Mouse (Mus musculus) thymus, postnatal 10 days (tissue): Measurements from ENCODE around the gene St14.
"Not testable (repeated sequence)": the region's sequence is repeated elsewhere in the genome, so short reads cannot be mapped to it uniquely, and the experiment has no call there.

Source experiments
- DNase-seq, 2 experiments: peaks; one replicate each; pipeline ENCODE4 v3.0.0; 2021; ENCODE audit warnings: low spot score in 2 of 2

The St14 gene

DNA sequence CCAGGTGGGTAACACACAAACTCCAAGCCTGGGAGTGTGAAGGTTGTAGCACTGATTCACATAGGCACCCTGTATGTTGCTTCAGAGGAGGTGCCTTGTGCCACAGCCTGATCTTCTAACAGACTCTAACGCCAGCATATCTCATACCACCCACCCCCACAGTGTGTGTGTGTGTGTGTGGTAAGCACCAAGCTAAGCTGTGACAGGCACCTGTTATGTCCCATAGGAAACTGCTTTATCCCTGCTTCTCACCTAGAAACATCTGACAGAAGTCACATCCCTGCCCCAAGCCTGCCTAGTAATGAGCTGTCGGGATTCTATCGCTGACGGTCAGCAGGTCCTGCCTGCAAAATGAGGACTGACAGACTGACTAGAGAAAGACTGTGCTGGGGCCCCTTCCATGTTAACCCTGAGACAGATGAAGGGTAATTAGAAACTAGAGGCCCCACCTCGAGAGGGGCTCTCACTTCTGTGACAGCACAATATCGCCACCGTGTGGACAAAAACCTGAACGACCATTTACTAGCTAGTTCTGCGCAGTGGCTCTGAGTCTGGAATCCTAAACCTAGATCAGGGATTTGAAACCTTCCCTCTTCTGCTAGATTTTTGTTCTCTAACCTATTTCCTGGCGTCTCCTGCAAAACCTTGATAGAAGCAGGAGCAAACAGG, 45.4 kb downstream of the St14 start:
- DNase-seq: peak; percentile 38 to 71

DNA sequence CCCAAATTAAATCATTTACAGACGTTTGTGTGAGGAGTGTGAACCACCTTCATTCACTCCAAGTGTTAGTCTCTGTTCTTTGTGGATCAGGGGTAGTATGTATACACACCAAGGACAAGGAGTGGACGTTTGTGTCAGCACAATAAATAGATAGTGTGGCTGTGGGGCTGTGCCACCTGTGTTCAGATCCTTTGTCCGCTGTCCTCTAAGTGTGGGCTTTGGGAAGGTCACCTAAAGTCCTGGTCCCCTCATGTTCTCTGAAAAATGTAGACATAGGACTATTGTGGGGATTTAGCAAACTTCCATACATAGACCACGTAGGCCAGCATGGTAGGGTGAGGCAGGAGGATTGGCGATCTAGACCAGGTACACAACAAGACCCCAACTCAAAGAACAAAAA, 46.1 kb downstream of the St14 start:
- DNase-seq: no peak

GRCm38 (mm10) chr9:31082771-31083170, 48.9 kb downstream of the St14 start:
- DNase-seq: no peak

DNA sequence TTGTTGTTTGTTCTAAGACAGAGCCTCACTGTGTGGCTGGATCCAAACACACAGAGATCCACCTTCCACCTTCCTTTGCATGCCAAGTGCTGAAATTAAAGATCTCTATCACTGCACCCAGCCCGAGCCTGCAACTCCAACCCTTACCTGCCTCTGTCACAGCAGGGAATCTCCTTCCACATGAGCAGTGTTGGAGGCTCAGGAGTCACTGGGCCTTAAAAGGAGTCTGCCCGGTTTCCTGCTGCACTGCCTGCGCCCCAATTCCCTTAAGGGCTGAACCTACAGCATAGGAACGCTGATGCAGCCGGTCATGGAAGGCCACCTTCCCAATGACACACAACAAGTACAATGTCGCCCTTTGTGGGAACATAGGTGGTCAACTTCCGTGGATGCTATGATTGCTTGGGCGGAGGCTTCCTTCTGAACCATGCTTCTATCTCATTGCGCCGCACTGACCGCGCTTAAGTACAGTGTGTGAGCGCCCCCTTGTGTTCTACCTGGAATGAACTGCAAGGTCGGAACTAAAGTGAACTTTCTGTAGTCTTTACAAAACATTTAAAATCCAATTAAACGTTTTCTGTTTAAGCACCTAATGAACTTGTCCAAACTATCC, 49.5 kb downstream of the St14 start:
- DNase-seq: peak; percentile 36 to 79

DNA sequence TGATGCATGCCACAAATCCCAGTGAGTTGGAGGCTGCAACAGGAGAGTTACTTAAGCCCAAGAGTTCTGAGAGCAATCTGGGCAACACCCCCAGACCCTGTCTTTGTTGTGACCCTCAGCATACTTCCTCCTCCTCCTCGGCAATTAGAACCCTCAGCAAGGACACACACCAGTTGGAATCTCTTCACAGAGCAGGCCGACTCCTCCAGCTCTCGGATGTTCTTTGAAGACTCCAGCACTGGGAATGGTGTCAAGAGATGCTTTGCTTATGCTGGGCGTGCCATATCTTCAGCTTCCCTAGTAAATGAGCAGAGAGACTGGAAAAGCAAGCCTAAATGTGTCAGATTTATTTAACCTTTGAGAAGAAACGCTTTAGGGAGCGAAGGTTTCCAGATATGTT, 50.9 kb downstream of the St14 start:
- DNase-seq: no peak

GRCm38 (mm10) chr9:31074836-31075235, 56.8 kb downstream of the St14 start:
- DNase-seq: no peak

DNA sequence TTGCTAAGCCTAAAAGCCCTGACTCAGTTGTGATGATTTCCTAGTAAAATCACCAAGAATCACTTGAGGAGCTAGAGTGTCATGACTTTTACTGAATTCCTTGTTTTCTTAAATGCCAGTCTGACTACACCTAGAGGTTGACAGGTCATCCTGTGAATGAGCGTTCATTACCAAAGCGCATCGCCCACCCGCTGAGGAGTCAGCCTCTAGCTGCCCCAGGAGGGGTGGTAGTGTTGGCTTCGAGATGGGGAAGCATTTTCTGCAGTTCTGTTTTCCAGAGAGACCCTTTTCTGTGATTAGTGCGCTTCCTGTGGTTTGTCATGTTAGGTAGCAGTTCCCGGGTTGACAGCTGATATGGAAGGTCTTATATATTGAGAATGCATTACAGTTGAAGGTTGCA, 57.9 kb downstream of the St14 start:
- no peak for DNase-seq

GRCm38 (mm10) chr9:31072256-31072655, 59.4 kb downstream of the St14 start:
- DNase-seq: no peak

DNA sequence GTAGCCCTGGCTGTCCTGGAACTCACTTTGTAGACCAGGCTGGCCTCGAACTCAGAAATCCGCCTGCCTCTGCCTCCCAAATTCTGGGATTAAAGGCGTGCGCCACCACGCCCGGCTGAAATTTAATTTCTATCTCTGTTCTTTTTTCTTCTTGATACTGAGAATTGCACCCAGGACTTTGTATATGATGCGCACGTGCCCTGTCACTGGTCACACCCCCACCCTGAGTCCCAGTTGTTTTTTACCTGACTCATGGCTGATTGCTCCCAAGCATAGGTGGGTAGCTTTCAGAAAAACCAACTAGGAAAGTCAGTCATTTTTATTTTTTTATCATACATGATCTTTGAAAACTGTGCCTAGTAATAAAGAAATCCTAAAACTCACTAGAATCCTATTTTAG, 60.9 kb downstream of the St14 start:
- DNase-seq: no peak

- DNase-seq: no peak
Observed at GRCm38 (mm10) chr9:31058723-31059122, 72.9 kb downstream of the St14 start.

- DNase-seq: not testable (repeated sequence)
Observed at GRCm38 (mm10) chr9:31051509-31051908, 80.1 kb downstream of the St14 start.

GRCm38 (mm10) chr9:31050208-31050607, 81.4 kb downstream of the St14 start:
- DNase-seq: no peak
